Comparison of ENCODE assay signal across 18 mouse cellular contexts in genomic region chr11:95726156-95726555, GRCm38 (mm10).
"Had no signal": no experiment of that assay in that cellular context is flagged by ENCODE, and none has a peak within 500 bp of the region (broad histone marks: within the 10 kb centered on the region; RNA-seq: fewer than 3 reads in every experiment).

No protein-coding gene starts in this region.

- H3K27ac ChIP-seq: midbrain, embryonic 10.5 days; midbrain, embryonic 12.5 days; neural tube, embryonic 13.5 days; neural tube, embryonic 15.5 days had no signal

- H3K9ac ChIP-seq: lung, embryonic 14.5 days; midbrain, embryonic 12.5 days; neural tube, embryonic 13.5 days; neural tube, embryonic 15.5 days had no signal

- H3K27me3 ChIP-seq: midbrain, embryonic 12.5 days; neural tube, embryonic 13.5 days; neural tube, embryonic 15.5 days had no signal

- H3K36me3 ChIP-seq: midbrain, embryonic 10.5 days; midbrain, embryonic 12.5 days; neural tube, embryonic 13.5 days; neural tube, embryonic 15.5 days had no signal

- DNase-seq: lung, adult 18-20 months; lung, embryonic 14.5 days; lung, postnatal 10 days; lung, postnatal 4 days; midbrain, embryonic 14.5 days; retina, postnatal 1 day; right cerebral cortex, adult 18-20 months; right cerebral cortex, postnatal 25 days; right cerebral cortex, postnatal 4 days; spleen, adult 18-20 months; thymus, adult 18-20 months; thymus, postnatal 14 days; thymus, postnatal 36 days had no signal

- H3K4me1 ChIP-seq: midbrain, embryonic 10.5 days; midbrain, embryonic 12.5 days; neural tube, embryonic 13.5 days; neural tube, embryonic 15.5 days had no signal

- H3K4me3 ChIP-seq: midbrain, embryonic 10.5 days; midbrain, embryonic 12.5 days; myocyte; neural tube, embryonic 13.5 days; neural tube, embryonic 15.5 days had no signal
